Mouse (Mus musculus): ENCODE measurements at regions not wholly inside any gene's neighbourhood (a gene's known extent, or its start where the extent isn't known, plus 50 kb on each side); places are given as distances from the start of the nearest gene placed in this dataset.

GRCm38 (mm10) chr10:43634371-43635080 is 56.4 kb downstream of the Cd24a start:
- no peak for ATAC-seq (replicated peaks in 1 of 2; ENCODE audit: insufficient read depth in 1 of 2, low FRiP score in 2 of 2, low TSS enrichment in 1 of 2, low read depth in 1 of 2, poor library complexity in 2 of 2, severe bottlenecking in 2 of 2)

- peak; percentile 46 to 68; a peak in 3 of 4 replicates for ATAC-seq (replicated peaks in 1 of 2; ENCODE audit: insufficient read depth in 1 of 2, low FRiP score in 2 of 2, low TSS enrichment in 1 of 2, low read depth in 1 of 2, poor library complexity in 2 of 2, severe bottlenecking in 2 of 2)
These were observed 63.3 kb downstream of the Cd24a start for GRCm38 (mm10) chr10:43641169-43641945.

- no peak for ATAC-seq (replicated peaks in 1 of 2; ENCODE audit: insufficient read depth in 1 of 2, low FRiP score in 2 of 2, low TSS enrichment in 1 of 2, low read depth in 1 of 2, poor library complexity in 2 of 2, severe bottlenecking in 2 of 2)
These were observed 68.2 kb downstream of the Cd24a start for GRCm38 (mm10) chr10:43646326-43646725.

GRCm38 (mm10) chr10:43646965-43647364 is 68.9 kb downstream of the Cd24a start:
- no peak for ATAC-seq (replicated peaks in 1 of 2; ENCODE audit: insufficient read depth in 1 of 2, low FRiP score in 2 of 2, low TSS enrichment in 1 of 2, low read depth in 1 of 2, poor library complexity in 2 of 2, severe bottlenecking in 2 of 2)

- ATAC-seq (replicated peaks in 1 of 2; ENCODE audit: insufficient read depth in 1 of 2, low FRiP score in 2 of 2, low TSS enrichment in 1 of 2, low read depth in 1 of 2, poor library complexity in 2 of 2, severe bottlenecking in 2 of 2), result no peak
These were observed 70.1 kb downstream of the Cd24a start for GRCm38 (mm10) chr10:43648186-43648585.

GRCm38 (mm10) chr10:43648815-43649447 is 70.8 kb downstream of the Cd24a start:
- no peak; a peak in 1 of 4 replicates for ATAC-seq (replicated peaks in 1 of 2; ENCODE audit: insufficient read depth in 1 of 2, low FRiP score in 2 of 2, low TSS enrichment in 1 of 2, low read depth in 1 of 2, poor library complexity in 2 of 2, severe bottlenecking in 2 of 2)

GRCm38 (mm10) chr10:43650449-43650848 is 72.4 kb downstream of the Cd24a start:
- no peak for ATAC-seq (replicated peaks in 1 of 2; ENCODE audit: insufficient read depth in 1 of 2, low FRiP score in 2 of 2, low TSS enrichment in 1 of 2, low read depth in 1 of 2, poor library complexity in 2 of 2, severe bottlenecking in 2 of 2)

- no peak for ATAC-seq (replicated peaks in 1 of 2; ENCODE audit: insufficient read depth in 1 of 2, low FRiP score in 2 of 2, low TSS enrichment in 1 of 2, low read depth in 1 of 2, poor library complexity in 2 of 2, severe bottlenecking in 2 of 2)
These were observed 73.4 kb downstream of the Cd24a start for GRCm38 (mm10) chr10:43651505-43651904.

GRCm38 (mm10) chr10:43651915-43652314 is 73.8 kb downstream of the Cd24a start:
- ATAC-seq (replicated peaks in 1 of 2; ENCODE audit: insufficient read depth in 1 of 2, low FRiP score in 2 of 2, low TSS enrichment in 1 of 2, low read depth in 1 of 2, poor library complexity in 2 of 2, severe bottlenecking in 2 of 2), result no peak

GRCm38 (mm10) chr10:43655082-43655671 is 77.1 kb downstream of the Cd24a start:
- ATAC-seq (replicated peaks in 1 of 2; ENCODE audit: insufficient read depth in 1 of 2, low FRiP score in 2 of 2, low TSS enrichment in 1 of 2, low read depth in 1 of 2, poor library complexity in 2 of 2, severe bottlenecking in 2 of 2), result no peak

- ATAC-seq (replicated peaks in 1 of 2; ENCODE audit: insufficient read depth in 1 of 2, low FRiP score in 2 of 2, low TSS enrichment in 1 of 2, low read depth in 1 of 2, poor library complexity in 2 of 2, severe bottlenecking in 2 of 2), result no peak
These were observed 77.6 kb downstream of the Cd24a start for GRCm38 (mm10) chr10:43655680-43656079.

- peak in 1 of 2 experiments; percentile 69; a peak in 2 of 4 replicates for ATAC-seq (replicated peaks in 1 of 2; ENCODE audit: insufficient read depth in 1 of 2, low FRiP score in 2 of 2, low TSS enrichment in 1 of 2, low read depth in 1 of 2, poor library complexity in 2 of 2, severe bottlenecking in 2 of 2)
These were observed 78.1 kb downstream of the Cd24a start for GRCm38 (mm10) chr10:43656207-43656606.

GRCm38 (mm10) chr10:43657501-43658225 is 79.6 kb downstream of the Cd24a start:
- ATAC-seq (replicated peaks in 1 of 2; ENCODE audit: insufficient read depth in 1 of 2, low FRiP score in 2 of 2, low TSS enrichment in 1 of 2, low read depth in 1 of 2, poor library complexity in 2 of 2, severe bottlenecking in 2 of 2), result no peak; a peak in 1 of 4 replicates

- no peak for ATAC-seq (replicated peaks in 1 of 2; ENCODE audit: insufficient read depth in 1 of 2, low FRiP score in 2 of 2, low TSS enrichment in 1 of 2, low read depth in 1 of 2, poor library complexity in 2 of 2, severe bottlenecking in 2 of 2)
These were observed 80.1 kb downstream of the Cd24a start for GRCm38 (mm10) chr10:43658226-43658593.

- ATAC-seq (replicated peaks in 1 of 2; ENCODE audit: insufficient read depth in 1 of 2, low FRiP score in 2 of 2, low TSS enrichment in 1 of 2, low read depth in 1 of 2, poor library complexity in 2 of 2, severe bottlenecking in 2 of 2), result no peak
These were observed 86.8 kb downstream of the Cd24a start for GRCm38 (mm10) chr10:43664844-43665243.

- ATAC-seq (replicated peaks in 1 of 2; ENCODE audit: insufficient read depth in 1 of 2, low FRiP score in 2 of 2, low TSS enrichment in 1 of 2, low read depth in 1 of 2, poor library complexity in 2 of 2, severe bottlenecking in 2 of 2), result no peak
These were observed 88.4 kb downstream of the Cd24a start for GRCm38 (mm10) chr10:43666262-43667085.

Data from hematopoietic stem cell, adult 5-6 weeks (primary cell).